In the genomic region with DNA sequence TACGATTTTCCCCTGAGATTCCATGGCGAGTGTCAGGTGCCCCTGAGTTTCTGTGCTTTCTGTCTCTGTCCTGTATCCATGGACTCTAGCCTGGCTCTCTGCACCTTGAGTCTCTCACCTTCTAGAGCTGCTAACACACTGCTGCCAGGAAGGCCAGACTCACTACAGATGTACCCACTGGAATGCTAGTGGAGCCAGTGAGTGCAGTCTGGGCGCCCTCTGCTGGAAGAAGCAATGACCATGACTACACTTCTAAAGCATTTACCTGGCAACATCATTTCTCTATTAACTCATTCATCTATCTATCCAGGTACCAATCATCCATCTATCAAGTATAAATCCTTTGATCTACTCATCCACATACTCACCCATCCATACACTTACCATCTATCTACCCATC, we compare ENCODE assay signal across 9 mouse cellular contexts. TPM values are rescaled to one million over a fixed set of nuclear protein-coding genes. Genes with fewer than 3 reads are reported as not detected.
DNase-seq lines count a peak whose midpoint lies in the region.
"Had no signal": no experiment of that assay in that cellular context is flagged by ENCODE, and none has a peak within 500 bp of the region (broad histone marks: within the 10 kb centered on the region; RNA-seq: fewer than 3 reads in every experiment).

No protein-coding gene starts in this region.

- peak; percentile 48 to 83 for DNase-seq in heart, adult 18-20 months
- no peak for DNase-seq in heart, embryonic 10.5 days (ENCODE audit: low spot score)
- DNase-seq in embryo, embryonic 10 days (ENCODE audit: low spot score): peak; percentile 89
- peak; percentile 69 for DNase-seq in gastrocnemius, postnatal 14 days
- peak; percentile 71 for DNase-seq in kidney, adult 18-20 months
- peak; percentile 71 to 74 for DNase-seq in left cerebral cortex, postnatal 25 days (ENCODE audit: low spot score in 2 of 2)
- peak; percentile 64 for DNase-seq in neural tube, embryonic 10.5 days (ENCODE audit: extremely low spot score, low spot score)
- DNase-seq in testis, postnatal 14 days (ENCODE audit: low spot score): peak; percentile 30

- no peaks in the 10 kb centered on the region for H3K9me3 ChIP-seq in heart, embryonic 10.5 days
- H3K9me3 ChIP-seq: liver, embryonic 15.5 days had no signal

- intact Hi-C loops in gastrocnemius, postnatal 14 days (cut with DNase I; ENCODE audit: low total_unique reads): loop anchor here (2.0 kb wide), 1 partner anchor 80 kb away; no protein-coding TSS in a partner anchor
- intact Hi-C loops in left cerebral cortex, postnatal 25 days (cut with DNase I): loop anchor here (1.0 kb wide), 1 partner anchor 81 kb away; no protein-coding TSS in a partner anchor

- 33% methylated on average over 3 of the region's 3 CpGs for WGBS in heart, embryonic 10.5 days

- H3K36me3 ChIP-seq in heart, embryonic 10.5 days: no peaks in the 10 kb centered on the region
- H3K36me3 ChIP-seq: liver, embryonic 15.5 days had no signal

- peaks cover 14% of the 10 kb centered on the region; the same call in 1 of the 2 replicates for H3K4me1 ChIP-seq in heart, embryonic 10.5 days
- H3K4me1 ChIP-seq: liver, embryonic 15.5 days had no signal

- H3K4me3 ChIP-seq in heart, embryonic 10.5 days: no peak overlapping the region
- H3K4me3 ChIP-seq: liver, embryonic 15.5 days had no signal

- 0 out of 2 replicates have a peak, but pooled peaks cover 7% of the 10 kb centered on the region for H3K27me3 ChIP-seq in heart, embryonic 10.5 days (ENCODE audit: insufficient read depth, poor library complexity, severe bottlenecking)
- H3K27me3 ChIP-seq: liver, embryonic 15.5 days had no signal

- H3K27ac ChIP-seq in heart, embryonic 10.5 days: no peak overlapping the region
- H3K27ac ChIP-seq: liver, embryonic 15.5 days had no signal

RNA-seq across cellular contexts. Expression of gene Gucy2d, which starts 9.4 kb away (rescaled TPM):
- total RNA-seq in heart, adult 18-20 months (2021): under 1 TPM in 1 of 2 experiments, not detected in 1; 0.07 TPM
- polyA plus RNA-seq in heart, embryonic 10.5 days (2016; fragmentation: Nextera tagmentation; extraction: Ambion mirVana): not detected in 2 replicates
- total RNA-seq in gastrocnemius, postnatal 14 days (2021): under 1 TPM in 1 of 2 experiments, not detected in 1; 0.18 TPM
- not detected for total RNA-seq in left cerebral cortex, postnatal 25 days (2021)
- polyA plus RNA-seq: liver, embryonic 15.5 days had no signal

RNA-seq across cellular contexts. Expression of gene Lrrc32, which starts 58.3 kb away (rescaled TPM):
- total RNA-seq in heart, adult 18-20 months (2021): 1 to 10 TPM; 7.5 to 8.0 TPM
- 4.8 and 7.3 TPM in 2 replicates for polyA plus RNA-seq in heart, embryonic 10.5 days (2016; fragmentation: Nextera tagmentation; extraction: Ambion mirVana)
- total RNA-seq in gastrocnemius, postnatal 14 days (2021): 1 to 10 TPM; 3.5 to 6.9 TPM
- total RNA-seq in left cerebral cortex, postnatal 25 days (2021): 1 to 10 TPM; 7.0 to 7.2 TPM
